Mouse (Mus musculus) gastrocnemius, postnatal 4 days (tissue): ENCODE measurements around the gene Gm17349. TPM values are rescaled to one million over a fixed set of nuclear protein-coding genes. Genes with fewer than 3 reads are reported as not detected.

Source experiments
- DNase-seq, 2 experiments: peaks; one replicate each; pipeline ENCODE4 v3.0.0; 2021 to 2022; ENCODE audit warnings: low spot score in 2 of 2, mixed read lengths in 2 of 2
- total RNA-seq, 2 experiments: library from RNA; stranded (reverse); gene quantifications; 2 replicates each; pipeline ENCODE4 v1.2.3; 2021

The Gm17349 gene
- total RNA-seq, 2 experiments from 2014 or later = 2.5 to 2.9 TPM

GRCm38 (mm10) chr15:99700219-99701106 is 4.8 kb downstream of the Gm17349 start:
- no peak for DNase-seq

GRCm38 (mm10) chr15:99699715-99700114 is 5.6 kb downstream of the Gm17349 start:
- no peak for DNase-seq

GRCm38 (mm10) chr15:99698533-99699085 is 6.7 kb downstream of the Gm17349 start:
- DNase-seq = no peak

- DNase-seq = no peak
Observed at GRCm38 (mm10) chr15:99697309-99697708, 8.0 kb downstream of the Gm17349 start.

GRCm38 (mm10) chr15:99691976-99692375 is 13.3 kb downstream of the Gm17349 start:
- no peak for DNase-seq

GRCm38 (mm10) chr15:99690924-99691323 is 14.4 kb downstream of the Gm17349 start:
- no peak for DNase-seq

- DNase-seq = no peak
Observed at GRCm38 (mm10) chr15:99688712-99689111, 16.6 kb downstream of the Gm17349 start.

- DNase-seq = no peak
Observed at GRCm38 (mm10) chr15:99684156-99684555, 21.1 kb downstream of the Gm17349 start.

- DNase-seq = no peak
Observed at GRCm38 (mm10) chr15:99682880-99683279, 22.4 kb downstream of the Gm17349 start.

GRCm38 (mm10) chr15:99679008-99679407 is 26.3 kb downstream of the Gm17349 start:
- no peak for DNase-seq

- no peak for DNase-seq
Observed at GRCm38 (mm10) chr15:99678063-99678800, 27.1 kb downstream of the Gm17349 start.

GRCm38 (mm10) chr15:99677089-99677488 is 28.2 kb downstream of the Gm17349 start:
- DNase-seq = no peak

- no peak for DNase-seq
Observed at GRCm38 (mm10) chr15:99674866-99675265, 30.4 kb downstream of the Gm17349 start.

- no peak for DNase-seq
Observed at GRCm38 (mm10) chr15:99671783-99672182, 33.5 kb downstream of the Gm17349 start.

GRCm38 (mm10) chr15:99670964-99671670 is 34.2 kb downstream of the Gm17349 start:
- no peak for DNase-seq

GRCm38 (mm10) chr15:99670154-99670821 is 35.0 kb downstream of the Gm17349 start, which contains the start of gene Asic1:
Gene Asic1, plus strand, starts transcription at chr15:99670368.
- DNase-seq = peak; percentile 59 to 72

- no peak for DNase-seq
Observed at GRCm38 (mm10) chr15:99669392-99669791, 35.9 kb downstream of the Gm17349 start.

- DNase-seq = peak; percentile 57 to 77
Observed at GRCm38 (mm10) chr15:99668881-99669280, 36.4 kb downstream of the Gm17349 start.

- DNase-seq = no peak
Observed at GRCm38 (mm10) chr15:99667544-99667943, 37.7 kb downstream of the Gm17349 start.

GRCm38 (mm10) chr15:99664600-99665451 is 40.5 kb downstream of the Gm17349 start:
- peak in 1 of 2 experiments; percentile 44 for DNase-seq
